Mouse (Mus musculus): ENCODE data around the gene Gm14190.
A peak's percentile ranks its signal among the peaks of the same experiment; 100 is the strongest.
"Not testable (repeated sequence)": the region's sequence is repeated elsewhere in the genome, so short reads cannot be mapped to it uniquely, and the experiment has no call there.

The Gm14190 gene

GRCm38 (mm10) chr11:99690463-99690862 is at the start of gene Gm14190:
TSS of gene Gm14190 (minus strand) at chr11:99690740.
- no peak for DNase-seq (ENCODE audit: low spot score in 2 of 2)

- DNase-seq (ENCODE audit: low spot score in 2 of 2) = no peak
Measured at GRCm38 (mm10) chr11:99734190-99734589, 43.6 kb upstream of the Gm14190 start, which contains the start of gene Gm14180. TSS of gene Gm14180 (minus strand) at chr11:99734290.

- DNase-seq (ENCODE audit: low spot score in 2 of 2) = no peak
Measured at GRCm38 (mm10) chr11:99724061-99724460, 33.5 kb upstream of the Gm14190 start.

GRCm38 (mm10) chr11:99718759-99719158 is 28.2 kb upstream of the Gm14190 start:
- DNase-seq (ENCODE audit: low spot score in 2 of 2) = no peak

- DNase-seq (ENCODE audit: low spot score in 2 of 2) = not testable (repeated sequence)
Measured at GRCm38 (mm10) chr11:99685235-99685634, 5.3 kb downstream of the Gm14190 start.

GRCm38 (mm10) chr11:99683481-99683880 is 7.1 kb downstream of the Gm14190 start:
- no peak for DNase-seq (ENCODE audit: low spot score in 2 of 2)

GRCm38 (mm10) chr11:99665860-99666259 is 24.7 kb downstream of the Gm14190 start, which contains the start of gene Krtap4-6:
TSS of gene Krtap4-6 (minus strand) at chr11:99665960.
- DNase-seq (ENCODE audit: low spot score in 2 of 2) = no peak

- DNase-seq (ENCODE audit: low spot score in 2 of 2) = no peak
Measured at GRCm38 (mm10) chr11:99662802-99663201, 27.7 kb downstream of the Gm14190 start.

GRCm38 (mm10) chr11:99659256-99659655 is 31.3 kb downstream of the Gm14190 start:
- no peak for DNase-seq (ENCODE audit: low spot score in 2 of 2)

GRCm38 (mm10) chr11:99658467-99659010 is 32.0 kb downstream of the Gm14190 start, which contains the start of gene Gm11563:
TSS of gene Gm11563 (minus strand) at chr11:99658960.
- DNase-seq (ENCODE audit: low spot score in 2 of 2) = not testable (repeated sequence)

GRCm38 (mm10) chr11:99657051-99657450 is 33.5 kb downstream of the Gm14190 start:
- DNase-seq (ENCODE audit: low spot score in 2 of 2) = no peak

- no peak for DNase-seq (ENCODE audit: low spot score in 2 of 2)
Measured at GRCm38 (mm10) chr11:99650136-99650535, 40.4 kb downstream of the Gm14190 start, which contains the start of gene Gm11555. TSS of gene Gm11555 (minus strand) at chr11:99650236.

GRCm38 (mm10) chr11:99646444-99646843 is 44.1 kb downstream of the Gm14190 start:
- peak in 1 of 2 experiments; percentile 7 for DNase-seq (ENCODE audit: low spot score in 2 of 2)

- DNase-seq (ENCODE audit: low spot score in 2 of 2) = no peak
Measured at GRCm38 (mm10) chr11:99644351-99644750, 46.2 kb downstream of the Gm14190 start.

- not testable (repeated sequence) for DNase-seq (ENCODE audit: low spot score in 2 of 2)
Measured at GRCm38 (mm10) chr11:99643635-99644139, 46.9 kb downstream of the Gm14190 start, which contains the start of gene Krtap4-7. TSS of gene Krtap4-7 (minus strand) at chr11:99644089.

GRCm38 (mm10) chr11:99640926-99641325 is 49.6 kb downstream of the Gm14190 start:
- DNase-seq (ENCODE audit: low spot score in 2 of 2) = no peak

Measured in left cerebral cortex, adult 9 months (tissue).